Mouse (Mus musculus): ENCODE measurements around the gene Serpina16.
"Not testable (repeated sequence)": the region's sequence is repeated elsewhere in the genome, so short reads cannot be mapped to it uniquely, and the experiment has no call there.

Serpina16 gene

GRCm38 (mm10) chr12:103676039-103676438 is at the start of gene Serpina16:
Gene Serpina16 (minus strand): TSS chr12:103676139.
- no peak for DNase-seq (ENCODE audit: low read depth, low spot score)

GRCm38 (mm10) chr12:103711537-103711936 is 35.6 kb upstream of the Serpina16 start:
- no peak for DNase-seq (ENCODE audit: low read depth, low spot score)

DNA sequence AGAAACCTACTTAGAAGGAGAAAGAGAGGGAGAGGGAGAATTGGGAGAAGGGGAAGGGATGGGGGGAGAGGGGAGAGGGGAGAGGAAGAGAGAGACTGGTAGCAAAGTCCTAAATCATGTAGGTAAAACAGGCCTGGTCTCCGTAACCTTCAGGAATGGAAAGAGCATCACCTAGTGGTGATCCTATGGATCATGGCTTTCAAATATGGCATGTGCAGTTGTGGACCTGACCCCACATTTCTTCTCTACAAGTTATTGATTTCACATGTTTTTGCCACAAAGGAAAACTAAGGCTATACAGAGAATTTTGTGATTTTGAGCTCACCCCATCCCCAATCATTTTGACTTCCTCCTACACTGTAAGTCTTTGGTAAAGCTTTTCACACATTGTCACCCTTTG is 34.5 kb upstream of the Serpina16 start:
- DNase-seq (ENCODE audit: low read depth, low spot score): no peak

GRCm38 (mm10) chr12:103706113-103706512 is 30.2 kb upstream of the Serpina16 start:
- no peak for DNase-seq (ENCODE audit: low read depth, low spot score)

- no peak for DNase-seq (ENCODE audit: low read depth, low spot score)
Observed at GRCm38 (mm10) chr12:103705547-103705946, 29.6 kb upstream of the Serpina16 start.

GRCm38 (mm10) chr12:103700144-103700750 is 24.3 kb upstream of the Serpina16 start:
- no peak for DNase-seq (ENCODE audit: low read depth, low spot score)

DNA sequence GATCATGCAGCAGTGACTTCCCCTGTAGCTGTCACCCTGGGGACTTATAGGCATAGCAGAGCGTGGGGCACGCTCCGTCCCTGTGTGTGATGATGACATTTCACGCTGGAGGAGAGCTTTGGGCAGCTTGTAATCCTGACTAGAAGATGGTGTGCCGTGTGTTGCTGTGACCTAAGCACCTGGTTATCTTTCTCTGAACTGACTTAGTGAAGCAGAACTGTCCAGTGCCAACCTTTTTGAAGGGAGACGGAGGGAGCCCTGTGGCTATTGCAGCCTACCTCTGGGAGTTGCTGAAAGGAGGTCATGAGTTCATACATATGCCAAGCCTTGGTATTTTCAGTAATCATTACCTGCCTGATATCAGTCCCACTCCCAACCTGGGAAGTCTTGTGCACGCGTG is 19.5 kb upstream of the Serpina16 start, which contains the start of gene Serpina1f:
Gene Serpina1f, minus strand, starts transcription at position 101 of the 400 bp plus-strand sequence.
- no peak for DNase-seq (ENCODE audit: low read depth, low spot score)

GRCm38 (mm10) chr12:103688221-103688814 is 12.4 kb upstream of the Serpina16 start:
- DNase-seq (ENCODE audit: low read depth, low spot score): no peak

- no peak for DNase-seq (ENCODE audit: low read depth, low spot score)
Observed at GRCm38 (mm10) chr12:103687021-103687420, 11.1 kb upstream of the Serpina16 start.

GRCm38 (mm10) chr12:103686050-103686449 is 10.1 kb upstream of the Serpina16 start:
- no peak for DNase-seq (ENCODE audit: low read depth, low spot score)

DNA sequence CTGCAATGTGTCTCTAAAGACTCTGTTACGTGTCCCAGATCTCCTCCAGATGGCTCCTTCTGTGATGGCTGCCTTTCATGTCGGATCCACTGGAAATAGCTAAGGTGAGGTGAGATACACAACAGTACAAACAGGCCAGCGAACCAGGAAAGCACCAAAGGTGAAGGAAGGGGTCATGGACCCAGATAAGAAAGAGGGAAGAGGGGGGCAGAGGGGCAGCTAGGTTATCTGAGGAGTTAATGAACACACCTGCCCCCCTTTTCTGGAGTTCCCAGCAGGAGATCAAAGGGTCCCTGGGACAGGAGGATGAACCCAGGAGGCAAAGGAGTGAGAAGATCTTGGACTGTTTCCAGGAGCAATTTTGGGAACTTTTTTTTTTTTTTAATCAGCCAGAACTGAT is 9.4 kb upstream of the Serpina16 start:
- DNase-seq (ENCODE audit: low read depth, low spot score): no peak

GRCm38 (mm10) chr12:103683775-103684174 is 7.8 kb upstream of the Serpina16 start:
- DNase-seq (ENCODE audit: low read depth, low spot score): no peak

DNA sequence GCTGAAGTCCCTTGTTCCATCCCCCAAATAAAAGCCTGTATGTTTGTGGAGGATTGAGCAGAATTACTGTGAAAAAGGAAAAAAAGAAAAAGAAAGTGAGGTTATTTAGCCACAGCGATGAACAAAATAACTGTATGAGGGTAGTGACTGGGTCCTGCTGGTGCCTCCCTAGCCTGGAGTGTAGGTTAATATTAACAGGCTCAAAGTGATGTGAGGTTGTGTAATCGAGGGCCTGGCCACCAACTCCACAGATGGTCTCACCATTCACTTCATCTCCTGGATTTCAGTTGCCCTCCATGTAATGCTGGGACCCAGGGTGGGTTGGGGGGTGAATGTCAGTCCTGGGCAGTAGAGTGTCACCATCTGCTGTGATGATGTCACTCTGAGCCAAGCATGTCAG is 5.8 kb upstream of the Serpina16 start:
- no peak for DNase-seq (ENCODE audit: low read depth, low spot score)

DNA sequence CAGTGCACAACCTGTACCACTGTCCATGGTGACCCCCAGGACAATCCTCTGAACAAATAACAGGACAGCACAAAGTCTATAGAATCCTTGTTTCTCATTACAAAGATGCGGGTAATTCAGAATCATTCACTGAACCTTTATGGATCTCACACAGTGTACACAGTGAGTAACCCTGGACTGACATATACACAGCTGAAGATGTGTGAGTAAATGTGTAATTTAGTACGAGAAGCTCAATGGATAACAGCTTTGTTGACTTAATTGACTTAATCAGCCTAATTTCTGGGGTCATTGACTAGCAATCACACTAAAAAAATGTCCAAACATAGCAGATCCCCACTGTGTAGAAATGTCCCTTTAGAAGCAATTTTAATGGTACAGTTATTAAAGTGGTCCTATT is 5.2 kb upstream of the Serpina16 start:
- no peak for DNase-seq (ENCODE audit: low read depth, low spot score)

DNA sequence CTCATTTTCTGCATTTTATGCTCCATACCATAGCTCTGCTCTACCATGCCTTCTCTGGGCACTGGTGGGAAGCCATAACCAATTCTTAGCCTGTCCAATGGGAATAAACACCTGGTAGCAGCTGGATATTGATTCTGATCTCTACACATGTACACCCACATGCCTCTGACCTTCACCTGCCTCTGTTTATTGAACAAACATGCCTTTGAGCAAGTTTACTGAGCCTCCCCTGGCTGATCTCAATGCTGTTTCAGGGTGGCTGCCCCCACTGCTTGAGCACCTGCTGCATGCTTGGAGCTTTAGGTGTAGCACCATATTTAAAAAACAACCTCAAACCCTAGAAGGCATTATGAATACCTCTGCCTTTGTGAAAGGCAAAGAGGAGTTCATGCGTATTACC is 3.9 kb upstream of the Serpina16 start:
- not testable (repeated sequence) for DNase-seq (ENCODE audit: low read depth, low spot score)

GRCm38 (mm10) chr12:103673179-103673578 is 2.8 kb downstream of the Serpina16 start:
- DNase-seq (ENCODE audit: low read depth, low spot score): no peak

DNA sequence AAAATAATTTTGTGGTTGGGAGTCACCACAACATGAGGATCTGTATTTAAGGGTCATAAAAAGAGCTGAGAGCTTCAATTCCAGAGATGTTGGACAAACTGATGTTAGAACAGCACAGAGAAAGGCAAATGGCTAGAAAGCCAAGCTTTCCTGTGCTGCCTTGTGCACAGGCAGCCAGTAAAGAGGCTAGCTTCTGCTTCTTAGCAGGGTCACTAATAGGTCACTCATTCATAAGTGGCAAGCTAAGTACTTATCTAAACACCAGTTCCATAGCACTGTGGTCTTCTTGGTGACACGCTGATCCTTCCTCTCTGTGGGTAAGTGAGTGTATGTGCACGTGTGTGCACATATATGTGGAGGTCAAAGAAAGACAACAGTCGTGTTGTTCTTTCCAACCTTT is 4.5 kb downstream of the Serpina16 start:
- DNase-seq (ENCODE audit: low read depth, low spot score): no peak

- no peak for DNase-seq (ENCODE audit: low read depth, low spot score)
Observed at GRCm38 (mm10) chr12:103670964-103671363, 5.0 kb downstream of the Serpina16 start.

- no peak for DNase-seq (ENCODE audit: low read depth, low spot score)
Observed at GRCm38 (mm10) chr12:103670344-103670743, 5.6 kb downstream of the Serpina16 start.

GRCm38 (mm10) chr12:103665286-103665685 is 10.7 kb downstream of the Serpina16 start:
- DNase-seq (ENCODE audit: low read depth, low spot score): no peak

DNA sequence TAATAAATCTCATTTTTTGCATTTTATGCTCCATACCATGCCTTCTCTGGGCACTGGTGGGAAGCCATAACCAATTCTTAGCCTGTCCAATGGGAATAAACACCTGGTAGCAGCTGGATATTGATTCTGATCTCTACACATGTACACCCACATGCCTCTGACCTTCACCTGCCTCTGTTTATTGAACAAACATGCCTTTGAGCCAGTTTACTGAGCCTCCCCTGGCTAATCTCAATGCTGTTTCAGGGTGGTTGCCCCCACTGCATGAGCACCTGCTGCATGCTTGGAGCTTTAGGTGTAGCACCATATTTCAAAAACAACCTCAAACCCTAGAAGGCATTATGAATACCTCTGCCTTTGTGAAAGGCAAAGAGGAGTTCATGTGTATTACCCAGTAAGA is 13.9 kb downstream of the Serpina16 start:
- not testable (repeated sequence) for DNase-seq (ENCODE audit: low read depth, low spot score)

- no peak for DNase-seq (ENCODE audit: low read depth, low spot score)
Observed at GRCm38 (mm10) chr12:103660076-103660475, 15.9 kb downstream of the Serpina16 start.

GRCm38 (mm10) chr12:103659171-103659570 is 16.8 kb downstream of the Serpina16 start:
- no peak for DNase-seq (ENCODE audit: low read depth, low spot score)
